14 mouse cellular contexts compared by ENCODE assay signal in the genomic region with DNA sequence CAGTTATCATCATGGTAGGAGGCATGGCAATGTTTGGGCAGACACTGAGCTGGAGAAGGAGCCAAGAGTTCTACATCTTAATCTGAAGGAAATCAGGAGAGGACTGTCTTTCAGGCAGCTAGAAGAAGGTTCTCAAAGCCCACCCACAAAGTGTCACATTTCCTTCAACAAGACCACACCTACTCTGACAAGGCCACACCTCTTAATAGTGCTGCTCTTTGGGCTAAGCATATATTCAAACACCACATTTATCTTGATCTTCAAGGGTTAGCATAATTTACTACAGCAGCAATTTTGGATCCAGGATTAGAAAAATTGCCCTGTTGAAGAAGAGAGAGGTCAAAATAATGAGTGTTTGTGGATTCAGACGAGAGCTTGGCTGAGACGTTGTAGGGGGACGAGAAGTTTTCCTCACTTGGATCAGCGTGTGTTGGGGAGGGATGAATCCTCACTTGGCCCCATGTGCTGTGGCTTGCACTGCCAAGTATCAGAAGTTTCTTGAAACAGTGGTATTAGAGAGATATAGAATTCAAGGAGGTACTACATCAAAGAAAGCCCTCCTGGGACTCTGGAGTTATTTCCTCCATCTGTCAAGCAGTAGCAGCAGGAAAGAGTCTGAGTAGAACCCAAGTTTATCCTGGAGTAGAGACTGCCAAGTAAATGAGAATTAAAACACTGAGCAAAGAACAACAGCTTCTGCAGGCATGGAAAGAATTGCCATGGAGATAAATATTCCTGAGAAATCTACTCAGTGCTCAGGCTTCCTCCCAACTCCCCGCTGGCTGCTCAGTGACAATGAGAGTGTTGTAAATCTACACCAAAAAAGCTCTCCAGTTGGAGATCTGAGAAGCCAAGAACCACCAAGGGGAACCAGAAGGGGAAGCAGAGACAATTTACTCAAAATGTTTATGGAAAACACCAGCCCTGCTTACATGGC.
DNase-seq lines count a peak whose midpoint lies in the region.
"Had no signal": no experiment of that assay in that cellular context is flagged by ENCODE, and none has a peak within 500 bp of the region (broad histone marks: within the 10 kb centered on the region; RNA-seq: fewer than 3 reads in every experiment).

No protein-coding gene starts in this region.

- no peaks in the 10 kb centered on the region for H3K36me3 ChIP-seq in heart, embryonic 10.5 days
- H3K36me3 ChIP-seq: embryonic facial prominence, embryonic 13.5 days; hindbrain, embryonic 13.5 days; liver, embryonic 15.5 days; midbrain, embryonic 13.5 days had no signal

- intact Hi-C loops in heart, postnatal 10 days (cut with DNase I): no loop called here

- H3K27ac ChIP-seq in heart, embryonic 10.5 days: no peak overlapping the region
- H3K27ac ChIP-seq: embryonic facial prominence, embryonic 13.5 days; forebrain, embryonic 13.5 days; hindbrain, embryonic 13.5 days; liver, embryonic 15.5 days; midbrain, embryonic 13.5 days had no signal

- DNase-seq in embryo, embryonic 10.5 days (ENCODE audit: low spot score): peak; percentile 6
- DNase-seq in embryo, embryonic 9.5 days (ENCODE audit: extremely low spot score): no peak
- DNase-seq in heart, postnatal 10 days: peak; percentile 23 to 24
- DNase-seq in heart, embryonic 10.5 days (ENCODE audit: low spot score): no peak
- DNase-seq in layer of hippocampus, adult 9-11 months: peak; percentile 5
- no peak for DNase-seq in layer of hippocampus, postnatal 25 days (ENCODE audit: extremely low spot score in 1 of 2, low spot score in 1 of 2)
- peak; percentile 52 to 55 for DNase-seq in right cerebral cortex, postnatal 10 days (ENCODE audit: low spot score in 2 of 2)
- no peak for DNase-seq in right cerebral cortex, postnatal 14 days
- DNase-seq: spleen, adult 18-20 months had no signal

- no peaks in the 10 kb centered on the region for H3K27me3 ChIP-seq in heart, embryonic 10.5 days (ENCODE audit: insufficient read depth, poor library complexity, severe bottlenecking)
- H3K27me3 ChIP-seq: embryonic facial prominence, embryonic 13.5 days; forebrain, embryonic 13.5 days; hindbrain, embryonic 13.5 days; liver, embryonic 15.5 days; midbrain, embryonic 13.5 days had no signal

- H3K9me3 ChIP-seq in heart, embryonic 10.5 days: no peaks in the 10 kb centered on the region
- H3K9me3 ChIP-seq: embryonic facial prominence, embryonic 13.5 days; forebrain, embryonic 13.5 days; hindbrain, embryonic 13.5 days; liver, embryonic 15.5 days; midbrain, embryonic 13.5 days had no signal

- no peak overlapping the region for H3K4me3 ChIP-seq in heart, embryonic 10.5 days
- H3K4me3 ChIP-seq: embryonic facial prominence, embryonic 13.5 days; forebrain, embryonic 13.5 days; hindbrain, embryonic 13.5 days; liver, embryonic 15.5 days; midbrain, embryonic 13.5 days had no signal

- WGBS in heart, embryonic 10.5 days: 71% methylated on average over 5 of the region's 5 CpGs

- no peaks in the 10 kb centered on the region for H3K4me1 ChIP-seq in heart, embryonic 10.5 days
- H3K4me1 ChIP-seq: forebrain, embryonic 13.5 days; hindbrain, embryonic 13.5 days; liver, embryonic 15.5 days; midbrain, embryonic 13.5 days had no signal

Comparison
In these comparisons a context has a peak if more than half of its experiments do, and no peak if none do; other contexts are left out.
1. DNase-seq: peak in embryo, embryonic 10.5 days (single experiment), heart, postnatal 10 days (2 of 2), layer of hippocampus, adult 9-11 months (single experiment) and right cerebral cortex, postnatal 10 days (2 of 2); none in embryo, embryonic 9.5 days (single experiment), heart, embryonic 10.5 days (single experiment), layer of hippocampus, postnatal 25 days (0 of 2) and right cerebral cortex, postnatal 14 days (single experiment).